Mouse (Mus musculus) lung, postnatal 25 days (tissue): ENCODE measurements at regions not wholly inside any gene's neighbourhood (a gene's known extent, or its start where the extent isn't known, plus 50 kb on each side); places are given as distances from the start of the nearest gene placed in this dataset.

Source experiments
- DNase-seq: peaks from one replicate; pipeline ENCODE4 v3.0.0; 2022; ENCODE audit warnings: low spot score

DNA sequence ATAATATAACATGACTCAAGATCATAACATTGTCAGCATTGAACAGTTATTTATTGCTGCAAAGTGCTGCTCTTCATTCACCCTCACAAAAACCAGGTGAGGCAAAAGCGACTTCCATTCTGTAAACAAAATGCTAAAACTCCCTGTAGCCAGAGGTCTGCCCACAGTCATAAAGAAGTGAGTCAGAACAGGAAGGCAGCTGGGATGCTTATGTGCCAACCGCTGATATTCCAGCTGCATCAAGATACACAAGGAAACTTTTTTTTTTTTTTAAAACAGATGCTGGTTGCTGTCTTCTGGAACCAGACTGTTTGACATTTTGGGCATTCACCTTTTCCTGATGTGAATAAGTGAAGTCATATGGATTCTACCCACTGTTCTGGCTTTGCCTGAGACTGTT, 260.7 kb downstream of the 1700064H15Rik start:
- DNase-seq: no peak
